Mouse (Mus musculus) CH12.LX (cell line): ENCODE results near the gene Klhl24. TPM values are rescaled to one million over a fixed set of nuclear protein-coding genes. Genes with fewer than 3 reads are reported as not detected.

ENCODE experiments used
- DNase-seq: peaks from one replicate; pipeline ENCODE4 v3.0.0-alpha.2; 2013; ENCODE audit errors: extremely low read depth
- H3K27ac ChIP-seq: 2 replicates; pipeline ENCODE4 v1.5.1; 2012; ENCODE audit warnings: low read depth, mild to moderate bottlenecking, control low read depth, moderate library complexity; ENCODE audit not compliant: insufficient read depth
- H3K27me3 ChIP-seq: replicated peaks from 2 replicates; pipeline ENCODE3; 2012; ENCODE audit warnings: inconsistent platforms
- H3K36me3 ChIP-seq, 2 experiments: replicated peaks in 1 of 2; 2 replicates each; pipeline versions ENCODE3 to v1.6.1; 2012; ENCODE audit warnings: inconsistent platforms in 1 of 2, low read length in 1 of 2, mild to moderate bottlenecking in 1 of 2, mixed read lengths in 1 of 2, moderate library complexity in 1 of 2; ENCODE audit not compliant: control insufficient read depth in 1 of 2, insufficient read depth in 1 of 2
- H3K4me1 ChIP-seq, 2 experiments: 2 replicates each; pipeline ENCODE4 v1.6.1; 2012; ENCODE audit warnings: inconsistent platforms in 1 of 2, moderate library complexity in 1 of 2; ENCODE audit not compliant: insufficient read depth in 2 of 2, control insufficient read depth in 1 of 2
- H3K4me2 ChIP-seq: 2 replicates; pipeline ENCODE4 v1.6.1; 2012; ENCODE audit warnings: low read depth, mild to moderate bottlenecking, control low read depth; ENCODE audit not compliant: poor library complexity, insufficient read depth, severe bottlenecking
- H3K4me3 ChIP-seq, 3 experiments: fragments of 150-350 bp in 1 of 3; sonication (generic) in 1 of 3; replicated peaks in 1 of 3; 2 replicates each; pipeline versions ENCODE3 to v1.5.1; 2011 to 2012; ENCODE audit warnings: low read depth in 2 of 3, low read length in 2 of 3, mild to moderate bottlenecking in 2 of 3, moderate library complexity in 2 of 3, control low read depth in 1 of 3, improper control_type of control experiment in 1 of 3, inconsistent platforms in 1 of 3, mixed read lengths in 1 of 3; ENCODE audit not compliant: poor library complexity in 1 of 3
- H3K79me2 ChIP-seq: replicated peaks from 2 replicates; pipeline ENCODE4 v1.6.1; 2012; ENCODE audit warnings: mild to moderate bottlenecking, moderate library complexity; ENCODE audit not compliant: control insufficient read depth, poor library complexity, insufficient read depth, severe bottlenecking; ENCODE audit errors: extremely low read depth
- H3K9ac ChIP-seq: 2 replicates; pipeline ENCODE4 v1.6.1; 2012; ENCODE audit warnings: low read depth, mild to moderate bottlenecking, control low read depth, moderate library complexity; ENCODE audit not compliant: insufficient read depth
- H3K9me3 ChIP-seq: replicated peaks from 2 replicates; pipeline ENCODE3; 2012; ENCODE audit warnings: low read length, inconsistent platforms, mixed read lengths
- BHLHE40 ChIP-seq: IDR thresholded peaks from 2 replicates; pipeline ENCODE4 v1.6.1; 2011; ENCODE audit warnings: mild to moderate bottlenecking, low read depth, low read length, improper control_type of control experiment
- CHD1 ChIP-seq: IDR thresholded peaks from 2 replicates; pipeline ENCODE4 v1.6.1; 2012; ENCODE audit warnings: low read depth, low read length, improper control_type of control experiment, inconsistent platforms
- CHD2 ChIP-seq: IDR thresholded peaks from 2 replicates; pipeline ENCODE4 v1.6.1; 2011; ENCODE audit warnings: low read length, improper control_type of control experiment
- E2F4 ChIP-seq: IDR thresholded peaks from 2 replicates; pipeline ENCODE4 v1.6.1; 2011; ENCODE audit warnings: low read depth, low read length, improper control_type of control experiment; ENCODE audit not compliant: insufficient replicate concordance
- ELF1 ChIP-seq: IDR thresholded peaks from 2 replicates; pipeline ENCODE4 v1.6.1; 2014; ENCODE audit warnings: low read depth, mild to moderate bottlenecking, inconsistent platforms, low read length, improper control_type of control experiment
- EP300 ChIP-seq: IDR thresholded peaks from 2 replicates; pipeline ENCODE4 v1.6.1; 2011; ENCODE audit warnings: low read length, improper control_type of control experiment
- ETS1 ChIP-seq: conservative IDR thresholded peaks from 2 replicates; pipeline ENCODE4 v1.6.1; 2012; ENCODE audit warnings: low read depth, mild to moderate bottlenecking, inconsistent platforms, low read length, improper control_type of control experiment, moderate library complexity
- IRF4 ChIP-seq: IDR thresholded peaks from 2 replicates; pipeline ENCODE4 v1.6.1; 2014; ENCODE audit warnings: low read depth, mild to moderate bottlenecking, inconsistent platforms, low read length, improper control_type of control experiment
- JUN ChIP-seq: IDR thresholded peaks from 2 replicates; pipeline ENCODE4 v1.6.1; 2011; ENCODE audit warnings: low read depth, mild to moderate bottlenecking, low read length, improper control_type of control experiment, moderate library complexity; ENCODE audit not compliant: insufficient read depth
- KAT2A ChIP-seq: IDR thresholded peaks from 2 replicates; pipeline ENCODE4 v1.6.1; 2012; ENCODE audit warnings: low read length, improper control_type of control experiment, inconsistent platforms; ENCODE audit not compliant: insufficient replicate concordance
- MAFK ChIP-seq: IDR thresholded peaks from 2 replicates; pipeline ENCODE4 v1.6.1; 2011; ENCODE audit warnings: low read length, improper control_type of control experiment; ENCODE audit not compliant: insufficient replicate concordance
- MAX ChIP-seq: IDR thresholded peaks from 2 replicates; pipeline ENCODE4 v1.6.1; 2011; ENCODE audit warnings: low read length, improper control_type of control experiment
- MAZ ChIP-seq: IDR thresholded peaks from 2 replicates; pipeline ENCODE4 v1.6.1; 2012; ENCODE audit warnings: low read depth, mild to moderate bottlenecking, inconsistent platforms, low read length, improper control_type of control experiment, moderate library complexity
- MEF2A ChIP-seq: IDR thresholded peaks from 2 replicates; pipeline ENCODE4 v1.6.1; 2014; ENCODE audit warnings: low read depth, mild to moderate bottlenecking, inconsistent platforms, low read length, improper control_type of control experiment, borderline replicate concordance
- MYC ChIP-seq: IDR thresholded peaks from 2 replicates; pipeline ENCODE4 v1.6.1; 2011; ENCODE audit warnings: low read depth, mild to moderate bottlenecking, improper control_type of control experiment, low read length
- POLR2A ChIP-seq: IDR thresholded peaks from 2 replicates; pipeline ENCODE4 v1.6.1; 2011; ENCODE audit warnings: low read depth, mild to moderate bottlenecking, improper control_type of control experiment, low read length
- RAD21 ChIP-seq: IDR thresholded peaks from 2 replicates; pipeline ENCODE4 v1.6.1; 2011; ENCODE audit warnings: low read depth, mild to moderate bottlenecking, low read length, improper control_type of control experiment, moderate library complexity
- RCOR1 ChIP-seq: conservative IDR thresholded peaks from 2 replicates; pipeline ENCODE4 v1.6.1; 2012; ENCODE audit warnings: low read depth, mild to moderate bottlenecking, inconsistent platforms, low read length, improper control_type of control experiment
- SIN3A ChIP-seq: IDR thresholded peaks from 2 replicates; pipeline ENCODE4 v1.6.1; 2012; ENCODE audit warnings: low read length, improper control_type of control experiment, inconsistent platforms
- SMC3 ChIP-seq: IDR thresholded peaks from 2 replicates; pipeline ENCODE4 v1.6.1; 2011; ENCODE audit warnings: low read depth, low read length, improper control_type of control experiment
- TBP ChIP-seq: conservative IDR thresholded peaks from 2 replicates; pipeline ENCODE4 v1.6.1; 2011; ENCODE audit warnings: low read depth, low read length, improper control_type of control experiment
- TCF12 ChIP-seq: IDR thresholded peaks from 2 replicates; pipeline ENCODE4 v1.6.1; 2014; ENCODE audit warnings: low read depth, mild to moderate bottlenecking, inconsistent platforms, low read length, improper control_type of control experiment
- USF2 ChIP-seq: conservative IDR thresholded peaks from 2 replicates; pipeline ENCODE4 v1.6.1; 2011; ENCODE audit warnings: low read depth, low read length, improper control_type of control experiment
- ZMIZ1 ChIP-seq: IDR thresholded peaks from 2 replicates; pipeline ENCODE4 v1.6.1; 2012; ENCODE audit warnings: low read depth, mild to moderate bottlenecking, inconsistent platforms, low read length, improper control_type of control experiment
- dilution Hi-C: fragments of 300-500 bp; cut with MboI; formaldehyde crosslinking; loops from 2 replicates; pipeline ENCODE4 v1.14.3; 2020; ENCODE audit warnings: low sequenced_read_pairs; ENCODE audit not compliant: extremely low pct_unique_long_range_greater_than_20kb, extremely low pct_ligation_motif_present
- in situ Hi-C: fragments of 300-500 bp; cut with MboI; formaldehyde crosslinking; loops from 3 replicates; pipeline ENCODE4 v1.14.3; 2019; ENCODE audit warnings: low sequenced_read_pairs, low pct_ligation_motif_present, low pct_unique_long_range_greater_than_20kb, mixed read lengths
- polyA plus RNA-seq: library from polyadenylated mRNA; unstranded; fragments of >175 nt; gene quantifications from 2 replicates; pipeline ENCODE4 v1.2.1, GENCODE M21; 2012; ENCODE audit warnings: low read depth; ENCODE audit not compliant: insufficient read length
- total RNA-seq, 2 experiments: library from RNA; depleted of rRNA; stranded (reverse); fragments of 300-350 nt in 1 of 2; fragments of >200 nt in 1 of 2; gene quantifications; 2 replicates each; pipeline ENCODE4 v1.2.3; 2012 to 2014

The Klhl24 gene
- total and polyA plus RNA-seq, 3 experiments, result 15.9 to 31.1 (median 19.6) TPM

DNA sequence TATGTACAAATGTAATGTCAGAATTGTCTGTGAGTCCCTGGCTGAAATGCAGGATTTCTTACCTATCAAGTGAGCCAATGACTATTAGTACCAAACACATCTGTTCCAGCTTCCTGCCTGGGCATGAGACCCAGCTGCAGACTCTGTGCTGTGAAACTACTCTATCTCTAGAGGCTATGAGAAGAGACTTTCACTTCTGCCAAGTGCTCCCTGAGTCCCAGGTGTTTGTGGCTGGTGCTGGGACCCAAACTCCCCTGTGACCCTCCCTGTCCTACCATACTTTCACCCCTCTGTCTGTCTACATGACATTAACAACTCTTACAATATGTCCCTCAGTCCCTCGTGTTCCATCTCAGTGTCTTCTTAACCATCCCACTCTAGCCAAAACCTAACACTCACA lies 20.7 kb upstream of the Klhl24 start:
- H3K27me3 ChIP-seq, result no peaks in the 10 kb centered on the region
- in situ Hi-C loops, result loop anchor here (25.0 kb wide), 1 partner anchor 339 kb away; no protein-coding TSS in a partner anchor
- dilution Hi-C loops, result no loop called here
- peak; percentile 87 for DNase-seq
- H3K27ac ChIP-seq, result no peak overlapping the region
- no peak overlapping the region for H3K4me3 ChIP-seq
- peaks cover 5 to 43% of the 10 kb centered on the region in 2 experiments; a peak in 3 of 4 replicates for H3K4me1 ChIP-seq
- H3K9me3 ChIP-seq, result no peaks in the 10 kb centered on the region
- TF ChIP-seq SMC3 (peak; percentile 8; the same call in 1 of the 2 replicates), MEF2A (peak; percentile 61; the same call in 1 of the 2 replicates), MYC (peak; percentile 74), EP300 (peak; percentile 97), BHLHE40 (peak; percentile 81), ELF1 (no peak; the same call in 1 of the 2 replicates), ETS1 (peak; percentile 80), POLR2A (no peak), MAFK (peak; percentile 87), TBP (no peak), SIN3A (peak; percentile 33; the same call in 1 of the 2 replicates), IRF4 (peak; percentile 91), RAD21 (no peak; the same call in none of the 2 replicates), MAX (peak; percentile 37), TCF12 (peak; percentile 99), RCOR1 (peak; percentile 85), CHD2 (peak; percentile 25; the same call in 1 of the 2 replicates), MAZ (0 out of 2 replicates have a peak, but pooled peaks have one; percentile 25), JUN (no peak)
- H3K79me2 ChIP-seq, result no peaks in the 10 kb centered on the region
- peak overlapping the region; percentile 3 for H3K4me2 ChIP-seq
- no peak overlapping the region for H3K9ac ChIP-seq
- no peaks in the 10 kb centered on the region for H3K36me3 ChIP-seq

DNA sequence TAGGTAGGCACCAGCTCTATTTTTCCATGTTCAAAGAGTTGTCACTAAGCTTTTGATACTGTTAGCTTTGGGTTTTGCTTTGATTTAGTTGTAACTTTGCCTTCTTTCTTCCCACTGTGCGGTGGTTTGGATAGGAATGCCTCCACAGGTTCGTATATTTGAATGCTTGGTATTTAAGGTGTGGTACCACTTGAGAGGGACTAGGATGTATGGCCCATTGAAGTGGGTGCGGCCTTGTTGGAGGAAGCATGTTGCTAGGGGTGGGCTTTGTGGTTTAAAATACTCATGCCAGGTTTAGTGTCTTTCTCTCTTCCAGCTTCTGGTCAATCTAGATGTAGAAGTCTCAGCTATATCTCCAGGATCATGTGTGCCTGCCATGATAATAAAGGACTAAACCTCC lies 17.1 kb upstream of the Klhl24 start:
- in situ Hi-C loops, result loop anchor here (25.0 kb wide), 1 partner anchor 343 kb away; no protein-coding TSS in a partner anchor
- Histone ChIP-seq H3K27ac (no peak overlapping the region), H3K27me3 (peaks cover 2% of the 10 kb centered on the region), H3K79me2 (no peaks in the 10 kb centered on the region), H3K9ac (no peak overlapping the region), H3K4me3 (no peak overlapping the region), H3K9me3 (no peaks in the 10 kb centered on the region), H3K4me1 (peaks cover 7 to 40% of the 10 kb centered on the region in 2 experiments), H3K4me2 (no peak overlapping the region), H3K36me3 (no peaks in the 10 kb centered on the region)
- dilution Hi-C loops, result no loop called here
- DNase-seq, result no peak
- TF ChIP-seq CHD1 (no peak), JUN (no peak), MAX (no peak), E2F4 (no peak), ZMIZ1 (no peak), USF2 (no peak), KAT2A (no peak), IRF4 (no peak), ELF1 (no peak)
